Mouse (Mus musculus) ES-Bruce4 (cell line): ENCODE measurements at regions not wholly inside any gene's neighbourhood (a gene's known extent, or its start where the extent isn't known, plus 50 kb on each side); places are given as distances from the start of the nearest gene placed in this dataset.

ENCODE experiments used
- H3K27ac ChIP-seq: 2 replicates; pipeline ENCODE4 v1.5.1; 2012; ENCODE audit warnings: low read length, inconsistent platforms; ENCODE audit not compliant: insufficient read depth
- H3K27me3 ChIP-seq: 2 replicates; pipeline ENCODE4 v1.6.1; 2012; ENCODE audit warnings: mild to moderate bottlenecking, low read length, inconsistent platforms; ENCODE audit not compliant: control insufficient read depth, poor library complexity, insufficient read depth, severe bottlenecking
- H3K36me3 ChIP-seq: 2 replicates; pipeline ENCODE4 v1.6.1; 2012; ENCODE audit warnings: inconsistent platforms, mild to moderate bottlenecking, low read length, moderate library complexity; ENCODE audit not compliant: control insufficient read depth, poor library complexity, insufficient read depth, severe bottlenecking
- H3K4me1 ChIP-seq: one replicate; pipeline ENCODE4 v1.8.1; 2011; ENCODE audit warnings: low read length; ENCODE audit not compliant: control insufficient read depth, insufficient read depth
- H3K4me3 ChIP-seq: 2 replicates; pipeline ENCODE4 v1.5.1; 2011; ENCODE audit warnings: low read depth, mild to moderate bottlenecking, low read length
- H3K9ac ChIP-seq: 2 replicates; pipeline ENCODE4 v1.6.1; 2012; ENCODE audit warnings: low read depth, mild to moderate bottlenecking, inconsistent platforms; ENCODE audit not compliant: poor library complexity, severe bottlenecking
- H3K9me3 ChIP-seq: replicated peaks from 2 replicates; pipeline ENCODE4 v1.6.1; 2012; ENCODE audit warnings: mild to moderate bottlenecking, low read length, inconsistent platforms; ENCODE audit not compliant: control insufficient read depth, poor library complexity, insufficient read depth, severe bottlenecking
- CTCF ChIP-seq: IDR thresholded peaks from one replicate; pipeline ENCODE4 v1.8.1; 2011; ENCODE audit warnings: low read depth, low read length
- EP300 ChIP-seq: IDR thresholded peaks from 2 replicates; pipeline ENCODE4 v1.6.1; 2011; ENCODE audit warnings: low read depth, low read length; ENCODE audit not compliant: insufficient read depth
- POLR2A ChIP-seq: IDR thresholded peaks from one replicate; pipeline ENCODE4 v1.8.1; 2011; ENCODE audit warnings: low read length; ENCODE audit not compliant: insufficient read depth

DNA sequence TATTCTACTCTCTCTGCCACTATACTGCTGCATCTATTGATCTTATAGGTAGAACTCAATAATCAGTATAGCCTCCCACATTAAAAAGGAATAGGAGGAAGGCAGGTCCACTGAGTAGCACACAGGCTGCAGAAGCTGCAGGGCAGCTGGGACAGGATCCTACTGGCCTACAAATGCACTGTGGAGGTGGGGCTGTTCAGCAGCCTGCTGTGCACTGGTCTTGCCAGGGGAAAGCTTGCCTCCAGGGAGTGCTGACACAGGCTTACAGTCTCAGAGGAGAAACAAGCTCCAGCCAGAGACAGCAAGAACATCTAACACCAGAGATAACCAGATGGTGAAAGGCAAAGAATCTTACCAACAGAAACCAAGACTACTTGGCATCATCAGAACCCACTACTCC is 176.1 kb downstream of the Atp6ap1l start:
- no peak overlapping the region for H3K4me3 ChIP-seq
- no peaks in the 10 kb centered on the region for H3K9me3 ChIP-seq
- no peak overlapping the region for H3K9ac ChIP-seq
- TF ChIP-seq EP300 (no peak), CTCF (no peak), POLR2A (no peak)
- H3K36me3 ChIP-seq: no peaks in the 10 kb centered on the region
- no peaks in the 10 kb centered on the region for H3K27me3 ChIP-seq
- H3K4me1 ChIP-seq: no peaks in the 10 kb centered on the region
- H3K27ac ChIP-seq: no peak overlapping the region

DNA sequence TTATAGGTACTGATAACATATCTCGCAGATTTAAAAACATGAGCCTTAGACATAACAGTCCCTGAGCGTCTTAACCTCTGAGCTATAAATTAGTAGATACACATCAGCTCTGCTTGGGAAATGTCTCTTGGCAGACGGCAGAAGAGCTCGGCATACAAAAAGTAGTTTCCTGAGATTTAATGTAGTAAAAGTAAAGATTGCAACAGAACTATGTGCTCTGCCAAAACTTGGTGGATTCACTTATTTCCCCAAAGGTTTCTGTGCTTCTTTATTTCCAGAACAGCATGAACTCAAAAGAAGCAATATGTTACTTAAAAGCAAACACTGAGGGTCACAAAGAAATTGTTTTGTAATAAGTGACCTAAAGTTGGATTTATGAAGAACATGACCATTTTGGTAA is 177.3 kb downstream of the Atp6ap1l start:
- no peaks in the 10 kb centered on the region for H3K4me1 ChIP-seq
- no peak overlapping the region for H3K9ac ChIP-seq
- no peak overlapping the region for H3K27ac ChIP-seq
- no peaks in the 10 kb centered on the region for H3K36me3 ChIP-seq
- no peak overlapping the region for H3K4me3 ChIP-seq
- H3K27me3 ChIP-seq: no peaks in the 10 kb centered on the region
- TF ChIP-seq EP300 (no peak), POLR2A (no peak), CTCF (no peak)
- no peaks in the 10 kb centered on the region for H3K9me3 ChIP-seq

GRCm38 (mm10) chr13:90725053-90725827 is 179.9 kb downstream of the Atp6ap1l start:
- no peaks in the 10 kb centered on the region for H3K36me3 ChIP-seq
- no peak for TF ChIP-seq CTCF
- H3K4me3 ChIP-seq: no peak overlapping the region
- no peak overlapping the region for H3K27ac ChIP-seq
- no peak overlapping the region for H3K9ac ChIP-seq
- no peaks in the 10 kb centered on the region for H3K4me1 ChIP-seq
- H3K27me3 ChIP-seq: no peaks in the 10 kb centered on the region
- no peaks in the 10 kb centered on the region for H3K9me3 ChIP-seq

GRCm38 (mm10) chr13:90724598-90724997 is 180.6 kb downstream of the Atp6ap1l start:
- TF ChIP-seq CTCF (no peak), POLR2A (no peak), EP300 (no peak)
- Histone ChIP-seq H3K9ac (no peak overlapping the region), H3K4me1 (no peaks in the 10 kb centered on the region), H3K9me3 (no peaks in the 10 kb centered on the region), H3K4me3 (no peak overlapping the region), H3K27me3 (no peaks in the 10 kb centered on the region), H3K27ac (no peak overlapping the region), H3K36me3 (no peaks in the 10 kb centered on the region)

GRCm38 (mm10) chr13:90723533-90723898 is 181.6 kb downstream of the Atp6ap1l start:
- H3K9ac ChIP-seq: no peak overlapping the region
- no peak overlapping the region for H3K27ac ChIP-seq
- no peaks in the 10 kb centered on the region for H3K4me1 ChIP-seq
- H3K27me3 ChIP-seq: no peaks in the 10 kb centered on the region
- H3K36me3 ChIP-seq: no peaks in the 10 kb centered on the region
- TF ChIP-seq CTCF (no peak), EP300 (no peak), POLR2A (no peak)
- no peaks in the 10 kb centered on the region for H3K9me3 ChIP-seq
- H3K4me3 ChIP-seq: no peak overlapping the region

GRCm38 (mm10) chr13:90722599-90723532 is 182.3 kb downstream of the Atp6ap1l start:
- no peak for TF ChIP-seq CTCF
- no peak for TF ChIP-seq POLR2A
- TF ChIP-seq EP300: no peak
- Histone ChIP-seq H3K36me3 (no peaks in the 10 kb centered on the region), H3K9ac (no peak overlapping the region), H3K4me1 (no peaks in the 10 kb centered on the region), H3K4me3 (no peak overlapping the region), H3K27me3 (no peaks in the 10 kb centered on the region), H3K9me3 (no peaks in the 10 kb centered on the region), H3K27ac (no peak overlapping the region)
